Mouse (Mus musculus): ENCODE results near the gene Map3k11.
"Not testable (repeated sequence)": the region's sequence is repeated elsewhere in the genome, so short reads cannot be mapped to it uniquely, and the experiment has no call there.

Gene Map3k11

DNA sequence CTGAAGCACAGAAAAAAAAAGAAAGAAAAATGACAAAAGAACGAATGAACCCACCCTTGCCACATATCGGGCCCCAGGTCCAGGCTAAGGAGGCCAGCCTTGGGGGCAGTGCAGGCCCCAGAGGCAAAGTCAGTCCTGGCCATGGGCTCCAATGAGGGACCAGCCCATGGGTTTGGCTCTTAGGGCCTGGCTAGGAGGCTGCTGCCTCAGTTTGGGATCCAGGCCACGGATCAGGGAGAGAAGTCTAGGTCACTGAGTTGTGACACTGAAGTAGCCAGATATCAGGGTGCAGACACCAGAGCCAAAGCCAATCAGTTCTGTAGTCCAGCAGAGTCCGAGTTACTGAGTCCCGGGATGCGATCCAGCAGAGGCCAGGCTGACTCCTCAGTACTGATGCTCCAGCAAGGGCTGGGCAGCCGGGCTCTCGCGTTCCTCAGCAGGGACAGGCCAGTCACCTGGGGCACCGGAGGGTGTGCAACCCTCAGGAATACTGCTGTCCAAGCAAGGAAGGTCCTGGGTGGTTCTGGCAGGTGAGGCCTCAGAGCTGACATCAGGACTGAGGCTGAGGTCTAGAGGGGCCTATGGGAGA, 23.8 kb upstream of the Map3k11 start:
- in situ Hi-C loops (cut with MboI; ENCODE audit: low pct_unique_long_range_greater_than_20kb in 1 of 2, low sequenced_read_pairs in 2 of 2, unreplicated experiment in 1 of 2): no loop called here

DNA sequence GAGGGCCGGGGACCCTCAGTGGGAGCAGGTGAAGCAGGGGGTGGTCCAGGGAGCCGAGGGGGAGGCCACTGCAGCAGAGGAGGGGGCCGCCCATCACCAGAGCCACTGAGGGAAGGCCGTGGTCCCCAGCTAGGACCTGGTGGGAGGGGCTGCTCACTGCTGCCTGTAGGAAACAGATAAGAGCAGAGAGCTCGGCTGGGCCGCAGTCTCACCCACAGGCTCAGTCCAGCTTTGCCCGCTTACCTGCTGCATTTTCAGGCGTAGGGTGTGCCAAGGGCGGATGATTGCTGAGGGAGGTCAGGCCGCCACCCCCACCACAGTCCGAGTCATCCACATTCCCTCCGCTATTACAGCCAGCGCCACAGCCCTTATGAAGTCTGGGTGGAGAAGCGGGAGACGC, 23.1 kb upstream of the Map3k11 start:
- in situ Hi-C loops (cut with MboI; ENCODE audit: low pct_unique_long_range_greater_than_20kb in 1 of 2, low sequenced_read_pairs in 2 of 2, unreplicated experiment in 1 of 2): no loop called here

GRCm38 (mm10) chr19:5666386-5666785, 22.2 kb upstream of the Map3k11 start:
- in situ Hi-C loops (cut with MboI; ENCODE audit: low pct_unique_long_range_greater_than_20kb in 1 of 2, low sequenced_read_pairs in 2 of 2, unreplicated experiment in 1 of 2): no loop called here

- in situ Hi-C loops (cut with MboI; ENCODE audit: low pct_unique_long_range_greater_than_20kb in 1 of 2, low sequenced_read_pairs in 2 of 2, unreplicated experiment in 1 of 2): no loop called here
Observed at GRCm38 (mm10) chr19:5668372-5668771, 20.2 kb upstream of the Map3k11 start.

DNA sequence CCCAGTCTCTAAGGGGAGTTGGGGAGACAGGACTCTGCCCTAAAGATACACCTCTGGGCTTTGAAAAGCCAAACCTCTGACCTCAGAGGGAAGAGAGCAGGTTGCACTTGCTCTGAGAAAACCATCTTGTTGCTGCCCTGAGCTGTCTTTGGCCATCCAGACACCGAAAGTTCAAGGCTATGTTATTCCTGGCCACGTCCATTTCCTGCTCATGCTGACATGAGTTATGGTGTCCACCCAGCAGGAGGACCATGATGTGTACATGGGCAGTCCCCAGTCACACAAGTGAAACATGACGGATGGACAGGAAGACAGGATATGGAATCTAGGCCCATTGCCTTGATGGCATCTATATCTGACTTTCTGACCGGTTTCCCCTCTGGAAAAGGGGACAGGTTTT, 8.1 kb upstream of the Map3k11 start:
- in situ Hi-C loops (cut with MboI; ENCODE audit: low pct_unique_long_range_greater_than_20kb in 1 of 2, low sequenced_read_pairs in 2 of 2, unreplicated experiment in 1 of 2): no loop called here

- in situ Hi-C loops (cut with MboI; ENCODE audit: low pct_unique_long_range_greater_than_20kb in 1 of 2, low sequenced_read_pairs in 2 of 2, unreplicated experiment in 1 of 2): no loop called here
Observed at GRCm38 (mm10) chr19:5684236-5684635, 4.3 kb upstream of the Map3k11 start.

GRCm38 (mm10) chr19:5684985-5685384, 3.6 kb upstream of the Map3k11 start:
- in situ Hi-C loops (cut with MboI; ENCODE audit: low pct_unique_long_range_greater_than_20kb in 1 of 2, low sequenced_read_pairs in 2 of 2, unreplicated experiment in 1 of 2): no loop called here

DNA sequence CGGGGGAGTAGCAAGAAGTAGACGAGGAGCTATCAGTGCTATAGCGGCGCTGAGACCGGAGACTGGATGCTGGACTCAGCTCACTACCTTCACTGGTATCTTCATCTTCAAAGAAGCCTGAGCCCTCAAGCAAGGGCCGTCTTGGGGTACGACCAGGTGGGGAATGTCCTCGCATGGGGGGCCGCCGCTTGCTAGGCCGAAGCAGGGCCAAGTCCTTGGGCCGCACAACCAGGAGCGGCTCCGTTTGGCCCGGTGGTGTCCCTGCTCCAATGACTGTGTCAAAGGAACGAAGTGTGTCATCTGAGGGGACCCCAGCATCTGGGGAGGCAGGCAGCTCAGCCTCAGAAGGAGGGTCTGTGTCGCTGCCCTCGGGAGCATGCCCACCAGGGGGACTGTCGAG, 3.1 kb upstream of the Map3k11 start:
- in situ Hi-C loops (cut with MboI; ENCODE audit: low pct_unique_long_range_greater_than_20kb in 1 of 2, low sequenced_read_pairs in 2 of 2, unreplicated experiment in 1 of 2): no loop called here

- in situ Hi-C loops (cut with MboI; ENCODE audit: low pct_unique_long_range_greater_than_20kb in 1 of 2, low sequenced_read_pairs in 2 of 2, unreplicated experiment in 1 of 2): no loop called here
Observed at GRCm38 (mm10) chr19:5685861-5686260, 2.7 kb upstream of the Map3k11 start.

GRCm38 (mm10) chr19:5686437-5686836, 2.1 kb upstream of the Map3k11 start:
- in situ Hi-C loops (cut with MboI; ENCODE audit: low pct_unique_long_range_greater_than_20kb in 1 of 2, low sequenced_read_pairs in 2 of 2, unreplicated experiment in 1 of 2): no loop called here

DNA sequence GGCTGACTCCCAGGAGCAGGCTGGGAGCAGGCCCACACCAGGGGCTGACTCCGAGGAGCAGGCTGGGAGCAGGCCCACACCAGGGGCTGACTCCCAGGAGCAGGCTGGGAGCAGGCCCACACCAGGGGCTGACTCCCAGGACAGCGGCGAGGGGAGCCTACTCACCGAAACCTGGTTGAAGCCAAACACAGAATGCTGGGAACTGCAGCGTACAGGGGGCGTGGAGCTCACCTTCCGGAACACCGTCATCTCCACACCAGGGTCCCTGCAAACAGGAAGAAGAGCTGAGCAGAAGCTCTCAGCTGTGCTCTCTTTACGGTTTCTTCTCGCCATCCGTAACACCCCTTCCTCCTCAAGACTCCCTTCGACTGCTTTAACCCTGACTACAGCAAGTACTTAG, 1.6 kb upstream of the Map3k11 start:
- in situ Hi-C loops (cut with MboI; ENCODE audit: low pct_unique_long_range_greater_than_20kb in 1 of 2, low sequenced_read_pairs in 2 of 2, unreplicated experiment in 1 of 2): not testable (repeated sequence)

DNA sequence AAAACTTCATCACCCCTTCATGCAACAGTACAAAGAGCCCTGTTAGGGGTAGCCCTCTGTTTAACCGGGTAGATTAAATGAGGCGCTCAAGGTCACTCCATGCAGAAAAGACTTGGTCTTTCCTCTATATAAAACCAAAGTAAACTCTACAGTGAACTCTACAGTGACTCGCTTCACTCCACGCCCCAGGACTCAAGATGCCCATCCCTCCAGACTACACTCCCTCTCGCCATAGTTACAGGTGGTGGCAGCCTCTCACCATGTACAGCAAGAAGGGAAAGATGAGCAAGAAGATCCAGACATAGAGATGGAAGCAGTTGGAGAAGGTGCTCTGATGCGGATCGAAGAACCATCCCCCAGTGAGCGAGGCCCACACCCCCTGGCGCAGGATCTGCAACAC, 804 bp upstream of the Map3k11 start:
- in situ Hi-C loops (cut with MboI; ENCODE audit: low pct_unique_long_range_greater_than_20kb in 1 of 2, low sequenced_read_pairs in 2 of 2, unreplicated experiment in 1 of 2): no loop called here

DNA sequence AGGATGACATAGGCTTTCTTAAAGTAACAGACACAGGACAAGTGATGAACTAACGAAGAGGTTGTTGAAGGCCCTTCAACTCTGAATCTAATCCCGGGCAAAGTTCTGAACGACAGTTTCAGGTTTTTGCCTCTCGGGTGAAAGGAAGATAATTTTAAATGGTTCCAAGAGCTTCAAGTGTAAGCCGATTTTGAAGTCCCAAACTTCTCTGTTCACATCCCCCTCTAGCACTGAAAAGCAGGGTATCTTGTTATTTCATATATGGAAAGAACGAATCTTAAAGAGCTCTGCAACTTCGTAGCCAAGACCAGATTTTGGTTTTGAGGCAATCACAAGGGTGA, 516 bp downstream of the Map3k11 start:
- in situ Hi-C loops (cut with MboI; ENCODE audit: low pct_unique_long_range_greater_than_20kb in 1 of 2, low sequenced_read_pairs in 2 of 2, unreplicated experiment in 1 of 2): no loop called here

DNA sequence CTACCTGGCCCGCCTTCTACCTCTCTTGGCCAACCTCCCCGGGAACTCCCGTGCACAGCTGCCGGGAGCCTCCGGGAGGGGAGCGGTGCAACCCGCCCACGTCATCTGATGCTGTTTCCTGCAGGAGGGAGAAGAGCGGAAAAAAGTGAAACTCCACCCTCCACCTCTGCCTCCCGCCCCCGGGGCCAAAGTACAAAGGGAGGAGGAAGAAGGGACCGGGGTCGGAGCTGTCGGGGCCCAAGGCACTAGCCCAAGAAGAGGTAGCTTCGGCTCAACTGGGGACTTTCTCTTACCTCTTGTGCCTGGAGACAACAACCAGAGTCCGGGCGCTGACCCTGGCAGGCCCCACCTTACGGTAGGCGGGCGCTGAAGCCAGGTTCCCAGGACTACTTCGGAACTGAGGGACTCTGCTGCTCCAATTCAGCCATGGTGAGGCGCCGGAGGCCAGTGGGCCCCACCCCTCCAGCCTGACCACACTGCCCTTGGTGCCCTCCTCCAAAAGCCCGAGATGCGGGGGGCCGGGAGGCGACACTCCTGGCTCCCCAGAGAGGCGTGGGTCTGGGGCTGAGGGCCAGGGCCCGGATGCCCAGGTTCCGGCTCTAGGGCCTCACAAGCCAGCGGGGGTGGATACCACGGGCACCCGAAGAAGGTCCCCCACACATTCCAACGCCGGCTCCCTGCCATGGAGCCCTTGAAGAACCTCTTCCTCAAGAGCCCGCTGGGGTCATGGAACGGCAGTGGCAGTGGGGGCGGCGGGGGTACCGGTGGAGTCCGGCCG, 1.2 kb downstream of the Map3k11 start:
- in situ Hi-C loops (cut with MboI; ENCODE audit: low pct_unique_long_range_greater_than_20kb in 1 of 2, low sequenced_read_pairs in 2 of 2, unreplicated experiment in 1 of 2): no loop called here

GRCm38 (mm10) chr19:5690343-5690735, 1.8 kb downstream of the Map3k11 start:
- in situ Hi-C loops (cut with MboI; ENCODE audit: low pct_unique_long_range_greater_than_20kb in 1 of 2, low sequenced_read_pairs in 2 of 2, unreplicated experiment in 1 of 2): no loop called here

DNA sequence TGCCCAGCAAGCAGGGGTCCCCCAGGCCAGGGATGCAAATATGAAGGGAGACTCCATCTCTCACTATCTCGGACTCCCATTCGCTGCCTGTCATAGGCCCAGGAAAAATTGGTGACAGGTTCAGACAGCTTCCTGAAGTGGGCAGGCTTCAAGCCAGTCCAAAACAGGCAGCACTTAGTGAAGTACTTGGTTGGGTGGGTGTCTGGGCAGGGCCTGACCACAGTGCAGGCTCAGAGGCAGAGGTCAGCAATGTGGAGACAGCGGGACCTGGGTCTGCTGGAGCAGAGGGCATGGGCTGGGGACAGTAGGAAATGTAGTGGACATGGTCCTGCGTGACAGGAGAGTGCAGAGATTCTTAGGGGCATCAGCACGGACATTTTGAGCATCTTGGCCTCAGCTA, 3.1 kb downstream of the Map3k11 start:
- in situ Hi-C loops (cut with MboI; ENCODE audit: low pct_unique_long_range_greater_than_20kb in 1 of 2, low sequenced_read_pairs in 2 of 2, unreplicated experiment in 1 of 2): no loop called here

- in situ Hi-C loops (cut with MboI; ENCODE audit: low pct_unique_long_range_greater_than_20kb in 1 of 2, low sequenced_read_pairs in 2 of 2, unreplicated experiment in 1 of 2): no loop called here
Observed at GRCm38 (mm10) chr19:5692086-5692912, 3.8 kb downstream of the Map3k11 start.

DNA sequence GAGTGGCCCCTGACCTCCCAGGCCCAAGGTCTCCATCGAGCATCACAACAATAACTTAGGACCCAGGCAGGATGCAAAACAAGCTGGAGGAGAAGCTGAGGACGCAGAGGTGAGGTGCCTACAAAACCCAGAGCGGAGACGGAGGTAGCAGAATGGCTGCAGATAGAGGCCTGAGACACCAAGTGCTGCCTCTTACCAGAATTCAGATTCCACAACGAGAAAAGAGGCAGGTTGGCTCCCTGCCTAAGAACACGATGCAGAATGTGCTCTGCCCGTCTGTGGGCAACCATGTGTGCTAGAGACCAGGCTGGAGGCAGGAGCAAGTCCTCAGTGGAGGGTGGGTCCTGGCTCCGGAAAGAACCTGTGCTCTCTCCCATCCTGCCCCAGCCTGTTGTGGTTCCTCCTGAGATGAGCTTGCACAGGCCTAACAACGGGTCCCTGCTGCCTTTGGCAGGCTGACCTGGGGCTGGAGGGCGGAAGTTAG, 4.4 kb downstream of the Map3k11 start:
- in situ Hi-C loops (cut with MboI; ENCODE audit: low pct_unique_long_range_greater_than_20kb in 1 of 2, low sequenced_read_pairs in 2 of 2, unreplicated experiment in 1 of 2): no loop called here

GRCm38 (mm10) chr19:5693801-5694200, 5.3 kb downstream of the Map3k11 start:
- in situ Hi-C loops (cut with MboI; ENCODE audit: low pct_unique_long_range_greater_than_20kb in 1 of 2, low sequenced_read_pairs in 2 of 2, unreplicated experiment in 1 of 2): no loop called here
